Mouse (Mus musculus) cerebellum, postnatal 14 days (tissue): ENCODE measurements at regions not wholly inside any gene's neighbourhood (a gene's known extent, or its start where the extent isn't known, plus 50 kb on each side); places are given as distances from the start of the nearest gene placed in this dataset.

Experiments
- DNase-seq, 2 experiments: peaks; one replicate each; pipeline ENCODE4 v3.0.0; 2021; ENCODE audit warnings: mixed read lengths in 2 of 2

- no peak for DNase-seq
Measured at GRCm38 (mm10) chr1:42755958-42756357, 60.4 kb downstream of the Pou3f3 start.

- no peak for DNase-seq
Measured at GRCm38 (mm10) chr1:42756497-42756896, 60.9 kb downstream of the Pou3f3 start.

GRCm38 (mm10) chr1:42763447-42763846 lies 67.9 kb downstream of the Pou3f3 start:
- DNase-seq = no peak

- no peak for DNase-seq
Measured at GRCm38 (mm10) chr1:42764048-42764447, 68.5 kb downstream of the Pou3f3 start.

- DNase-seq = no peak
Measured at GRCm38 (mm10) chr1:42770085-42770484, 74.5 kb downstream of the Pou3f3 start.

- DNase-seq = no peak
Measured at GRCm38 (mm10) chr1:42772000-42772399, 76.4 kb downstream of the Pou3f3 start.

GRCm38 (mm10) chr1:42773851-42774464 lies 77.1 kb upstream of the Mrps9 start:
- no peak for DNase-seq

- DNase-seq = no peak
Measured at GRCm38 (mm10) chr1:42774971-42775892, 75.8 kb upstream of the Mrps9 start.

- no peak for DNase-seq
Measured at GRCm38 (mm10) chr1:42775893-42776287, 75.1 kb upstream of the Mrps9 start.

- DNase-seq = peak; percentile 52
Measured at GRCm38 (mm10) chr1:42777416-42777815, 73.6 kb upstream of the Mrps9 start.

- peak; percentile 74 to 81 for DNase-seq
Measured at GRCm38 (mm10) chr1:42779761-42780160, 71.3 kb upstream of the Mrps9 start.

GRCm38 (mm10) chr1:42780266-42780665 lies 70.8 kb upstream of the Mrps9 start:
- DNase-seq = peak in 1 of 2 experiments; percentile 22

GRCm38 (mm10) chr1:42781533-42781932 lies 69.5 kb upstream of the Mrps9 start:
- peak; percentile 27 to 44 for DNase-seq

GRCm38 (mm10) chr1:42783072-42783672 lies 67.9 kb upstream of the Mrps9 start:
- no peak for DNase-seq

GRCm38 (mm10) chr1:42787240-42787639 lies 63.8 kb upstream of the Mrps9 start:
- DNase-seq = no peak

GRCm38 (mm10) chr1:42788413-42788812 lies 62.6 kb upstream of the Mrps9 start:
- DNase-seq = no peak
